Mouse (Mus musculus): Measurements from ENCODE around the gene Upk2. TPM values are rescaled to one million over a fixed set of nuclear protein-coding genes. Genes with fewer than 3 reads are reported as not detected.

The Upk2 gene
- polyA plus RNA-seq, 1 experiment from 2014 or later = not detected

DNA sequence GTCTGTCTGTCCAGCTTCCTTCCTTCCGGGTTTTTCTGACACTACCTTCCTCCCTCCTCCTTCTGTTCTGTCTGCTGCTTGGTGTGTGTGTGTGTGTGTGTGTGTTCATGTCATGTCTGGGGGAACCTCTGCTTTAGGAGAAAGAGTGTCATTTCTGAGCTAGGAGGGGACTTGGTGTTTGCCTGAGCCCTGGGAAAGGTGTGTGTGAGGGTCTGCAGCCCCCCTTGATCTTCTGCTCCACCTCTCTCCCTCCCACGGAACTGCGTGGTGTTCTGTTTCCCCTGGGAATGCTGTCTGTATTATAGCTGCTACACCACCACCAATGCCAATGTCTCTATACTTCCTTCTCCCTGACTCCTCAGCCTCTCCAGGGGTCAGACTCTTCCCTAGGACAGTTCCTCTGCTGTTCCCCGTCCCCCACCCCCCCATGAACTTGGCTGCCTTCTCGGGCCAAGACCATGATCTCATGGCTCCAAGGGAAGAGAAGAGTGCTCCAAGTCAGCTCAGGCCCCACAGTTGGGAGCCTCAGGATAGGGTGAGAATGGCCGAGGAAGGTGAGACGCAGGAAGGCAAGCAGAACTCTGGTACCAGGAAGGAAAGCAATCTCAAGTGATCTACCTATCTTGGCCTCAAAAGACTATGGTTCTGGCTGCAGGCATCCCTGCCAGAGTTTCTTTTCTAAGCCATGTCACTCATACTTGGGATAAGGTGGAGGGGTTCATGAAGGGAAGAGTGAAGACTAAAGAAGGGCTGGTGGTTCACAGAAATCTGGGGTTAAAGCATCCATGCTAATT lies 29.7 kb upstream of the Upk2 start:
- peak overlapping the region; percentile 99 for H3K9ac ChIP-seq (ENCODE audit: low read length)
- H3K4me1 ChIP-seq (ENCODE audit: control insufficient read depth, insufficient read depth, low read length) = peaks cover 67% of the 10 kb centered on the region
- H3K9me3 ChIP-seq (replicated peaks; ENCODE audit: control insufficient read depth, low read length) = no peaks in the 10 kb centered on the region
- ATAC-seq (replicated peaks; ENCODE audit: extremely low read depth, insufficient read depth, low FRiP score) = no peak
- H3K4me3 ChIP-seq (ENCODE audit: low read length) = peak overlapping the region; percentile 96
- peak overlapping the region; percentile 95 for H3K27ac ChIP-seq (ENCODE audit: low read length)
- no peaks in the 10 kb centered on the region for H3K36me3 ChIP-seq (ENCODE audit: control insufficient read depth, insufficient read depth)
- 12% methylated on average over 7 of the region's 7 CpGs for WGBS
- peak overlapping the region; percentile 95 for H3K4me2 ChIP-seq (ENCODE audit: low read depth, low read length)
- H3K27me3 ChIP-seq (ENCODE audit: control insufficient read depth, insufficient read depth, low read length) = no peaks in the 10 kb centered on the region

DNA sequence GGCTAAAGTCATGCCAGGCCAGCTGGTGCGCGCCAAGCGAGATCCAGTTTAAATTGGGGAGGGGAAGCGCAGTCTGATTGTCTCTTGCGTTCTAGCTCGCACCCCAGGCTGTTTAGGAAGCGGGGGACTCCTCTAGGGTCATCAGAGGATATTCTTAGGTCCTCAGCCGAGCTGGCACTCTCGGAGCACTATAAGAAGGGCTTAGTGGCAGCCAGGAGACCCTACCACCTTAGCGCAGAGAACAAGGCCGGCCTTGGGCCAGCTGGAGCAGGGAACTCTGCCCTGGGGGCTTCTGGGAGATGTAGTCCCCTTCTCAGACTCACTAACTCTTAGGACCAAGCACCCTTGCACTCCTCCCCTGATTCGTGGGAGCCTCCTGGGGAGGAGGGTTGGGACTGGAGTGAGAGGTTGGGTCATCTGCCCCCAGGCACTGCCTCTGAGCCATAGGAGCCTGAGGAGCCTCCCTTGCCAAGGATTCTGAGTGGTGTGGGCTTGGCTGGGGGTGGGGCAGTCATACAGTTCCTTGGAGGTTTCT lies 28.8 kb upstream of the Upk2 start:
- peak overlapping the region; percentile 95 for H3K4me2 ChIP-seq (ENCODE audit: low read depth, low read length)
- under 1% methylated on average over 12 of the region's 12 CpGs for WGBS
- no peaks in the 10 kb centered on the region for H3K27me3 ChIP-seq (ENCODE audit: control insufficient read depth, insufficient read depth, low read length)
- 0 out of 2 replicates have a peak, but pooled peaks have one; percentile 4 for ATAC-seq (replicated peaks; ENCODE audit: extremely low read depth, insufficient read depth, low FRiP score)
- H3K9ac ChIP-seq (ENCODE audit: low read length) = peak overlapping the region; percentile 99
- peak overlapping the region; percentile 95 for H3K27ac ChIP-seq (ENCODE audit: low read length)
- H3K4me3 ChIP-seq (ENCODE audit: low read length) = peak overlapping the region; percentile 96
- no peaks in the 10 kb centered on the region for H3K36me3 ChIP-seq (ENCODE audit: control insufficient read depth, insufficient read depth)
- peaks cover 57% of the 10 kb centered on the region for H3K4me1 ChIP-seq (ENCODE audit: control insufficient read depth, insufficient read depth, low read length)
- no peaks in the 10 kb centered on the region for H3K9me3 ChIP-seq (replicated peaks; ENCODE audit: control insufficient read depth, low read length)

DNA sequence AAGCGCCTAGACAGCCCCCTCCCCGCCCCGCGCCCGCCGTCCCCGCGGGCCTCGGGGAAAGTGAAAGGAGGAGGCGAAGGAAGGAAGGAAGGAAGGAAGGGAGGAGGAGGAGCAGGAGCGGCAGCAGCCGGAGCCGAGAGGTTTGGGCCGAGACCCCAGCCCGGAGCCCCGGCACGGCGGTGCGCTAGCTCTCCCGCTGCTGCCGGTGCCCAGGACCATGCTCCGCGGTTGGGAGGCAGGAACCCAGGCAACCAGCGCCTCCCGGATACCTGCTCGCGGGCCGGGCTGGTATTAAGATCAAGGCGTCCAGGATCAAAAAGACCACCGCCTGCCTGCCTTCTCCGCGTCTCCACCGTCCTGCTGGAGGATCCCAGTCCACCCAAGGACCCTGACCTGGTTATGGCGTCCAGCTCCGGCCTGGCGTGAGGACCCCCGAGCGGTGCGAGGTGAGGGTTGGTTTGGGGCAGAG lies 28.3 kb upstream of the Upk2 start:
- under 1% methylated on average over 39 of the region's 39 CpGs for WGBS
- peak overlapping the region; percentile 96 for H3K4me3 ChIP-seq (ENCODE audit: low read length)
- H3K4me2 ChIP-seq (ENCODE audit: low read depth, low read length) = peak overlapping the region; percentile 95
- no peaks in the 10 kb centered on the region for H3K36me3 ChIP-seq (ENCODE audit: control insufficient read depth, insufficient read depth)
- peak overlapping the region; percentile 99 for H3K9ac ChIP-seq (ENCODE audit: low read length)
- ATAC-seq (replicated peaks; ENCODE audit: extremely low read depth, insufficient read depth, low FRiP score) = no peak
- H3K9me3 ChIP-seq (replicated peaks; ENCODE audit: control insufficient read depth, low read length) = no peaks in the 10 kb centered on the region
- no peaks in the 10 kb centered on the region for H3K27me3 ChIP-seq (ENCODE audit: control insufficient read depth, insufficient read depth, low read length)
- peaks cover 55% of the 10 kb centered on the region for H3K4me1 ChIP-seq (ENCODE audit: control insufficient read depth, insufficient read depth, low read length)
- H3K27ac ChIP-seq (ENCODE audit: low read length) = peak overlapping the region; percentile 95

DNA sequence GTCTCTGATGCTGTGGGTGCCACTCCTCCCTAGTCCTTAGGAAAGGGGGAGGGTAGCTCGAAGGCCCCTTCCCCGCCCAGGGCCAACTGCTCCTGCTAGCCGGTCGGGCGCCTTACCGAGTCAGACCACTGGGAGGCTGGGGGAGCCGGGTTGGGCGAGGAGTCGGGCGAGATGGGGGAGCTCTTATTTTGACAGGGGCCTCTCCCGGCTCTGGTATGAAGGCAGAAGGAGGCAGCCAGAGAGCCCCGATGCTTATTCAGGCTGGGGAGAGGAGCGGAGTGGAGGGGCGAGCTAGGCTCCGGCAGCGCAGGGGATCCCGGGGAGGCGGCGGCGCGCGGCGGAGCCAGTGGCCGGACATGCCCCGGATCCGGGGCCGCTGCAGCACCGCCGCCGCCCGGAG lies 27.8 kb upstream of the Upk2 start, which contains the start of gene Bcl9l:
TSS of gene Bcl9l (plus strand) at position 274 of the 400 bp plus-strand sequence.
- H3K36me3 ChIP-seq (ENCODE audit: control insufficient read depth, insufficient read depth) = no peaks in the 10 kb centered on the region
- 1% methylated on average over 16 of the region's 31 CpGs for WGBS
- H3K4me2 ChIP-seq (ENCODE audit: low read depth, low read length) = peak within 1 kb of the TSS; percentile 95
- peaks cover 53% of the 10 kb centered on the region for H3K4me1 ChIP-seq (ENCODE audit: control insufficient read depth, insufficient read depth, low read length)
- peak within 1 kb of the TSS; percentile 95 for H3K27ac ChIP-seq (ENCODE audit: low read length)
- no peaks in the 10 kb centered on the region for H3K9me3 ChIP-seq (replicated peaks; ENCODE audit: control insufficient read depth, low read length)
- H3K27me3 ChIP-seq (ENCODE audit: control insufficient read depth, insufficient read depth, low read length) = no peaks in the 10 kb centered on the region
- H3K4me3 ChIP-seq (ENCODE audit: low read length) = peak within 1 kb of the TSS; percentile 96
- ATAC-seq (replicated peaks; ENCODE audit: extremely low read depth, insufficient read depth, low FRiP score) = peak; percentile 49
- peak within 1 kb of the TSS; percentile 99 for H3K9ac ChIP-seq (ENCODE audit: low read length)

DNA sequence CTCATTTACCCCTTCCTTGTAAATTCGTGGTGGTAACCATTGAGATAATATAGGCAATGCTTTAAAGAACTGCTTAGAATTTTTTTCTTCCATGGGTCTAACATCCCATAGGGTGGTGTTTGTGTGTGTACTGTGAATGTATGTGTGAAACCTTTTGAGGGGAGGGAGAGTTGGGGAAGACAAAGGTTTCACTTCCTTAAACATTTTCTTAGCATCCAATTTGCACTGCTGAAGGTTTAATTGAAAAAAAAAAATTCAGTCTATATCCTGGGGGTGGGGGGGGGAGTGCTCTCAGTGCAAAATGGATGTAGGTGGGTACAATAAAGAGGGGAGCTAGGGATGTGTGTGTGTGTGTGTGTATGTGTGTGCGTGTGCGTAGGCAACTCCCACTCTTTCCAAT lies 27.3 kb upstream of the Upk2 start:
- Histone ChIP-seq H3K9ac (ENCODE audit: low read length) (peak overlapping the region; percentile 99; the same call in 1 of the 2 replicates), H3K4me3 (ENCODE audit: low read length) (peak overlapping the region; percentile 96), H3K4me1 (ENCODE audit: control insufficient read depth, insufficient read depth, low read length) (peaks cover 52% of the 10 kb centered on the region), H3K36me3 (ENCODE audit: control insufficient read depth, insufficient read depth) (no peaks in the 10 kb centered on the region), H3K4me2 (ENCODE audit: low read depth, low read length) (peak overlapping the region; percentile 95), H3K9me3 (replicated peaks; ENCODE audit: control insufficient read depth, low read length) (no peaks in the 10 kb centered on the region), H3K27me3 (ENCODE audit: control insufficient read depth, insufficient read depth, low read length) (no peaks in the 10 kb centered on the region), H3K27ac (ENCODE audit: low read length) (peak overlapping the region; percentile 95)
- ATAC-seq (replicated peaks; ENCODE audit: extremely low read depth, insufficient read depth, low FRiP score) = no peak
- 18% methylated on average over 3 of the region's 3 CpGs for WGBS

DNA sequence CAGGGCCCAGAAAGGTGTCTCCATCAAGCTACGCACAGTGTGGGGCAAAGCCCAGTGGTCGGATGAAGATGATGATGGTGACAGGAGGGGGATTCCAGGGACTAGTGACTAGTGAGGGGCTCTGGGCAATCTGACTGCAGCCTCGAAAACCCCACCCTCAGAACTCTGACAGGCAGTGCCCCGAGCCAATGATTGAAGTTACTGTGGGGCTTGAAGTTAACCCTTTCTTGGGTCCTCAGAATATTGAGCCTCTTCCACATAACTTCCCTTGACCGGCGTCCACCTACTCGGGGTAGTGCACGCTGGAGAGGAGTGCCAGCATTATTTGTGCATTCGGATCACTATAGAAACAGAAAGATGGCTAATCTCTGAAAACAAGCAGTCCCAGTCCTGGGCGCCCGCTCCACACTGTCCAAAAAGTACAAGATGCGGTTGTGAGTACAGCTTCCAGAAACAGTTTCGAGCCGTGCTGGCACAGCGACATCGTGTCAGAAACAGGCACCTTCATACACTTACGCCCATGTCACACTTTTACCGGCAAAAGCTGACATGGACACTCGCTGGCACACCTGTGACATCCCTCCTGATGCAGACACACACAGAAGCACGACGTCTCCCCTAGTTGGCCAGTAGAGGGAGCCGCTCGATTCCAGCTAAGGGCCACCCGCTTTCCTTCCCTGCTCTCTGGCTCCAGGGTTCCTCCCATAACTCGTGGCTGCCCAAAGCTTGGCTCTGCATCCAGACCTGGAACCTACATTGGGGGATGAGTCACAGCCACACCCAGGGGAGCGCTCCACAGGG lies 25.1 kb upstream of the Upk2 start:
- H3K4me3 ChIP-seq (ENCODE audit: low read length) = peak overlapping the region; percentile 74
- H3K9ac ChIP-seq (ENCODE audit: low read length) = peak overlapping the region; percentile 86
- peak; percentile 51 for ATAC-seq (replicated peaks; ENCODE audit: extremely low read depth, insufficient read depth, low FRiP score)
- no peaks in the 10 kb centered on the region for H3K36me3 ChIP-seq (ENCODE audit: control insufficient read depth, insufficient read depth)
- peaks cover 30% of the 10 kb centered on the region for H3K4me1 ChIP-seq (ENCODE audit: control insufficient read depth, insufficient read depth, low read length)
- H3K27me3 ChIP-seq (ENCODE audit: control insufficient read depth, insufficient read depth, low read length) = no peaks in the 10 kb centered on the region
- peak overlapping the region; percentile 97 for H3K27ac ChIP-seq (ENCODE audit: low read length)
- peak overlapping the region; percentile 95 for H3K4me2 ChIP-seq (ENCODE audit: low read depth, low read length)
- under 1% methylated on average over 26 of the region's 26 CpGs for WGBS
- no peaks in the 10 kb centered on the region for H3K9me3 ChIP-seq (replicated peaks; ENCODE audit: control insufficient read depth, low read length)

DNA sequence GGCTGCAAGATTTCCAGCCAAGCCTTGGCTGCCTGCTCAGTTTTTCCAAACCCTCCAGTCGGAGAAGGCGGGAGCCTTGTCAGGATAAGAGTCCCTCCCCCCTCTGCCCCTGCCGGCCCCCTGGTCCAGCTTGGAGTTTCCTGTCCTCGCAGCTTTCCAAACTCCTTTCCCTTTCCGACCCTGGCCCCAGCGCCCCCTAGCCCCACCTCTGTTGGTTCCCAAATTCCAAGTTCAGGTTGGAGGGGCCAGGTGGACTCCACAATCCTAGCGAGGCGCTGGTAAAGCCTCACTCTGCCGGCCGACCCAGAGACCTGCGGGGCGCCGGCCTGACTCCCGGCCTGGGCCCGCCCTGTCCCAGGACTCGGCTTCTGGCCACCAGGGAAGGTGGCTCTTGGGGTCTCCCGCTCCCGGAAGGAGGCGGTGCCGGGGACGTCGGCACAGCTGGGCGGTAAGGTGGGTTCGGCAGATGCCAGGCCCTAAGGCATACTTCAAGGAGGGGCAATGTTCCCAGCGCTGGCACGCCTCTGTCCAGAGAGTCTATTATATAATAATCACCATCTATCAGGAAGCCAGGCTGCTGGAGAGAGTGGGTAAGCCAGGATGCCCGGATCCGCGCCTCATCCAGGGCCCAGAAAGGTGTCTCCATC lies 24.3 kb upstream of the Upk2 start:
- ATAC-seq (replicated peaks; ENCODE audit: extremely low read depth, insufficient read depth, low FRiP score) = peak; percentile 57
- H3K27me3 ChIP-seq (ENCODE audit: control insufficient read depth, insufficient read depth, low read length) = no peaks in the 10 kb centered on the region
- whole genome bisulfite sequencing = under 1% methylated on average over 29 of the region's 29 CpGs
- peaks cover 27% of the 10 kb centered on the region for H3K4me1 ChIP-seq (ENCODE audit: control insufficient read depth, insufficient read depth, low read length)
- no peaks in the 10 kb centered on the region for H3K9me3 ChIP-seq (replicated peaks; ENCODE audit: control insufficient read depth, low read length)
- no peaks in the 10 kb centered on the region for H3K36me3 ChIP-seq (ENCODE audit: control insufficient read depth, insufficient read depth)
- peak overlapping the region; percentile 97 for H3K27ac ChIP-seq (ENCODE audit: low read length)
- H3K9ac ChIP-seq (ENCODE audit: low read length) = peak overlapping the region; percentile 86
- H3K4me2 ChIP-seq (ENCODE audit: low read depth, low read length) = peak overlapping the region; percentile 95
- peak overlapping the region; percentile 74 for H3K4me3 ChIP-seq (ENCODE audit: low read length)

DNA sequence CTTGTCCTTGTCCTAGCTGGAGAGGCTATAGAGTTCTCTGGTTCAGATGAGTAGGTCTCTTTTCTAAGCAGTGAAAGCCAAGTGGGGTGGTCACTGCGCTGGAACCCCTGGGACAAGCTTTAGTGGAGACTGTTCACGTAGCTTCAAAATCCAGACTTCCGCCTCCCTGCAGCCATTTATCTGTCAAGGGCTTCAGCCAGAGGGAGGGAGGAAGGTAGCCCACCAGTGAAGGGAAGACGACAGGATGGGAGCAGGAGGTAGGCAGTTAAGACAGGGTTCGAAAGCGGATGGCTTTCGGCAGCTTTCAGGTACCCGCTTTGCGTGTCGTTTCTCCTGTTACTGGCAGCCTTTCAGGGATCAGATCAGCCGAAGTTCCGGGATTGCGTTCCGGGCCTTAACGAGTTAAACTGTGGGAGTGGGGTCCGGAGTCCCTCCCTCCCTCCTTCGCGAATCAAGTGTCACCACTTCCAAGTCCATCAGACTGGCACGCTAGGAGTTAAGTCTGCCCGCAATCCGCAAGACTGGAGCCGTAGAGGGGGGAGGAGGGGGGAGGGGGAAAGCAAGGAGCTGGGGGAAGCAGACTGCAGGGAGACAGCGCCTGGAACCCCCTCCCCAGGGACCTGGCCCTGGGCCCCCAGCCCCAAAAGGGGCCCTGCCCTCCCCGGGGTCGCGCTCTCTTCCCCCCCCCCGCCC lies 23.6 kb upstream of the Upk2 start:
- no peaks in the 10 kb centered on the region for H3K36me3 ChIP-seq (ENCODE audit: control insufficient read depth, insufficient read depth)
- WGBS = under 1% methylated on average over 23 of the region's 27 CpGs
- ATAC-seq (replicated peaks; ENCODE audit: extremely low read depth, insufficient read depth, low FRiP score) = peak; percentile 39

More for the DNA sequence above, 23.6 kb upstream of the Upk2 start:
- Histone ChIP-seq H3K27ac (ENCODE audit: low read length) (peak overlapping the region; percentile 97), H3K9ac (ENCODE audit: low read length) (peak overlapping the region; percentile 86), H3K4me3 (ENCODE audit: low read length) (peak overlapping the region; percentile 74), H3K27me3 (ENCODE audit: control insufficient read depth, insufficient read depth, low read length) (no peaks in the 10 kb centered on the region), H3K4me1 (ENCODE audit: control insufficient read depth, insufficient read depth, low read length) (peaks cover 26% of the 10 kb centered on the region), H3K9me3 (replicated peaks; ENCODE audit: control insufficient read depth, low read length) (no peaks in the 10 kb centered on the region), H3K4me2 (ENCODE audit: low read depth, low read length) (peak overlapping the region; percentile 95)

All from heart, embryonic 16.5 days (tissue).